Mouse (Mus musculus): ENCODE data around the gene Dnajc7. TPM values are rescaled to one million over a fixed set of nuclear protein-coding genes. Genes with fewer than 3 reads are reported as not detected.

Dnajc7 gene
- total RNA-seq, 2 experiments from 2014 or later: 81.2 to 102 TPM

GRCm38 (mm10) chr11:100581756-100582155 is 38.2 kb downstream of the Dnajc7 start:
- peak; percentile 78 for ATAC-seq (replicated peaks; ENCODE audit: poor library complexity)

GRCm38 (mm10) chr11:100580275-100580674 is 39.7 kb downstream of the Dnajc7 start:
- no peak for ATAC-seq (replicated peaks; ENCODE audit: poor library complexity)

- no peak for ATAC-seq (replicated peaks; ENCODE audit: poor library complexity)
Measured at GRCm38 (mm10) chr11:100579116-100579799, 40.7 kb downstream of the Dnajc7 start.

GRCm38 (mm10) chr11:100577852-100578599 is 41.9 kb downstream of the Dnajc7 start:
- ATAC-seq (replicated peaks; ENCODE audit: poor library complexity): no peak

GRCm38 (mm10) chr11:100576256-100576655 is 43.7 kb downstream of the Dnajc7 start:
- ATAC-seq (replicated peaks; ENCODE audit: poor library complexity): no peak

- ATAC-seq (replicated peaks; ENCODE audit: poor library complexity): peak; percentile 14; the same call in 1 of the 2 replicates
Measured at GRCm38 (mm10) chr11:100575484-100575855, 44.5 kb downstream of the Dnajc7 start.

GRCm38 (mm10) chr11:100574708-100575483 is 45.1 kb downstream of the Dnajc7 start, which contains the start of gene Cnp:
Gene Cnp (plus strand): TSS chr11:100574904.
- peak; percentile 47 for ATAC-seq (replicated peaks; ENCODE audit: poor library complexity)

GRCm38 (mm10) chr11:100574188-100574587 is 45.8 kb downstream of the Dnajc7 start:
- ATAC-seq (replicated peaks; ENCODE audit: poor library complexity): no peak

- peak; percentile 41 for ATAC-seq (replicated peaks; ENCODE audit: poor library complexity)
Measured at GRCm38 (mm10) chr11:100571202-100571567, 48.8 kb downstream of the Dnajc7 start.

GRCm38 (mm10) chr11:100570430-100571201 is 49.4 kb downstream of the Dnajc7 start:
- ATAC-seq (replicated peaks; ENCODE audit: poor library complexity): peak; percentile 64

GRCm38 (mm10) chr11:100569789-100570188 is 50.2 kb downstream of the Dnajc7 start:
- no peak for ATAC-seq (replicated peaks; ENCODE audit: poor library complexity)

GRCm38 (mm10) chr11:100568692-100569091 is 51.3 kb downstream of the Dnajc7 start:
- ATAC-seq (replicated peaks; ENCODE audit: poor library complexity): no peak

- peak; percentile 21; the same call in 1 of the 2 replicates for ATAC-seq (replicated peaks; ENCODE audit: poor library complexity)
Measured at GRCm38 (mm10) chr11:100567815-100568245, 52.1 kb downstream of the Dnajc7 start.

- no peak for ATAC-seq (replicated peaks; ENCODE audit: poor library complexity)
Measured at GRCm38 (mm10) chr11:100567229-100567628, 52.7 kb downstream of the Dnajc7 start.

- ATAC-seq (replicated peaks; ENCODE audit: poor library complexity): peak; percentile 62
Measured at GRCm38 (mm10) chr11:100564703-100565102, 55.3 kb downstream of the Dnajc7 start.

- no peak for ATAC-seq (replicated peaks; ENCODE audit: poor library complexity)
Measured at GRCm38 (mm10) chr11:100564297-100564696, 55.7 kb downstream of the Dnajc7 start.

- no peak for ATAC-seq (replicated peaks; ENCODE audit: poor library complexity)
Measured at GRCm38 (mm10) chr11:100561748-100562147, 58.2 kb downstream of the Dnajc7 start.

GRCm38 (mm10) chr11:100559476-100559875 is 60.5 kb downstream of the Dnajc7 start:
- ATAC-seq (replicated peaks; ENCODE audit: poor library complexity): no peak

- no peak for ATAC-seq (replicated peaks; ENCODE audit: poor library complexity)
Measured at GRCm38 (mm10) chr11:100557563-100557962, 62.4 kb downstream of the Dnajc7 start.

- peak; percentile 99 for ATAC-seq (replicated peaks; ENCODE audit: poor library complexity)
Measured at GRCm38 (mm10) chr11:100555583-100555982, 64.4 kb downstream of the Dnajc7 start.

GRCm38 (mm10) chr11:100552842-100553241 is 67.1 kb downstream of the Dnajc7 start:
- ATAC-seq (replicated peaks; ENCODE audit: poor library complexity): no peak
